Mouse (Mus musculus) lung, adult 10 weeks (tissue): ENCODE data around the gene Efcab14. TPM values are rescaled to one million over a fixed set of nuclear protein-coding genes. Genes with fewer than 3 reads are reported as not detected.

Experiments
- polyA plus RNA-seq: library from polyadenylated mRNA; stranded (reverse); fragments of 350-450 nt; fragmentation: Illumina TruSeq; extraction: RNeasy Lipid Tissue Mini Kit (QIAGEN cat#74804); gene quantifications from one replicate; pipeline ENCODE4 v1.2.3, GENCODE M21; 2014; ENCODE audit warnings: low read depth, low replicate concordance; ENCODE audit not compliant: insufficient read depth

Efcab14 gene
- polyA plus RNA-seq = 17.4 TPM

DNA sequence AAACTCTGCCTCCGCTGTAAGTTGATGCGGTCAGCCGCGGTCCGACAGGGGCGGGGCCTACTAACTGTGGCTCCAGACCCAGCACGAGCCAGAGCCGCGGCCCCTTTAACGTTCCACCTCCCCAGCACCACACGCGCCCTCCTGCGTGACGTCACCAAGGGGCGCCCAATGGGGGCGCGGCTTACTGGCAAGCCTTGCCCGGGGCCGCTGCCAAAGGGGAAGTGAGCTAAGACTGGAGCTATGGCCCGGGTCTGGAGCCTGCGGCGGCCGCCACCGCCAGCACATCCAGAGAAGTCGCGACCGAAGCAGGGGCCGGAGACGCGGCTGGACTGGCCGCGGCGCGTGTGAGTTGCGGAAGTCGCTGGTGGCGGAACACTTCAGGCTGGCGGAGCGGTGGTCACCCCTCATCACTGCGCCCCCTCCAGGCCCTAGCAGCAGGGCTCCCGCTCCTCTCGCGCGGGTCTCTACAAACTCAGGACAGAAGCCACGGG, at the start of gene Efcab14:
Gene Efcab14, plus strand, starts transcription at position 194 of the 491 bp plus-strand sequence.

DNA sequence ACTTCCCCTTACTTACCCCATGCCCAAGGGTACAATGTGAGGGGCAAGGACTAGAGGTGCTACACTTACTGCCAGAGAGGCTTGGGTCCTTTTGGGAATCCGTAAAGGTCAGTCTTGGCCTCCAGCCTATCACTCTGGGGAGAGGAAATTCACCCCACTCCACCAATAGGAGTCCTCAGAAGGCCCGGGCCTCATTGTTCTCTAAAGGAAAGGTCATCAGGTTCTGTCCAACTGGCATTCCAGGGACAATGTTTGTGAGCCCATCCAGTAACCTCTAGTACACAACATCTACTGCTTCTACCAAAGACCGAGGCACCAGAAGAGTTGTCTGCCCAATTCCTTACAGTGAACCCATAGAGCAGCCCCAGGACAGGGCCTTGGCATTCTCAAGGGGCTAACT, 43.4 kb downstream of the Efcab14 start, which contains the start of gene Tex38:
Gene Tex38, minus strand, starts transcription at position 101 of the 400 bp plus-strand sequence.

DNA sequence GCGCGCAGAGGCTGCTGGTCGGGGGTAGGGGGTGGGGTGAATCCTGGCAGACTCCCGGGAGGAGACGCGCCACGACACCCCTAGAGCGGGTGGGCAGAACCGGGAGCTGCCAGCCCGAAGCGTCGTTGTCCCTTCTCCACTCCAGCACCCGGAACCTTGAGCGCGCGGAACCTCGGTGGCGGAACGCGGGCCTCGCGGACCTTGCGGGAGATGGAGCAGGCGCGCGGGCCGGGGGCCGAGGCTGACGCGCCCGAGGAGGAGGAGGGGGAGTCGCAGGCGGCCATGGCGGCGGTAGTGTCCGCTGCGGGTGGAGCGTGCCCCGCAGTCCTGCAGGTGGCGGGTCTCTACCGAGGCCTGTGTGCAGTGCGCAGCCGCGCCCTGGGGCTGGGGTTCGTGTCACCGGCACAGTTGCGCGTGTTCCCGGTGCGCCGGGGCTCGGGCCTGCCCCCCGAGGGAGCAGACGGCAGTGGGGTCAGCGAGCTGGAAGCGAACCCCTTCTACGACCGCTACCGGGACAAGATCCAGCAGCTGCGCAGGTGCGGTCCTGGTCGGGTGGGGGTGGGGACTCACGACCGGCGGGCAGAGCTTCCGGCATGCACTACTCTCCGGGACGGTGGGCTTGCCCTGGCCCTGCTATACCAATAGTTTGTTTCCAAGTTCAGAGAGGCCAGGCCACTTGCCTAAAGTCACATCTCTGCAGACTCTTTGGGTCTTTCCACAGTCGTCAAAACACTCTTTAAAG, 47.4 kb downstream of the Efcab14 start, which contains the start of gene Atpaf1:
Gene Atpaf1, plus strand, starts transcription at position 44 of the 742 bp plus-strand sequence.

Other genes with a start within 250 kb of the Efcab14 start
- not detected for gene Cyp4a14, start 241.6 kb upstream of the Efcab14 start, polyA plus RNA-seq
- gene Cyp4a10, start 219.5 kb upstream of the Efcab14 start, polyA plus RNA-seq = not detected
- not detected for gene Cyp4a31, start 174.1 kb upstream of the Efcab14 start, polyA plus RNA-seq
- not detected for gene Cyp4a32, start 136.8 kb upstream of the Efcab14 start, polyA plus RNA-seq
- gene Cyp4b1, start 90.0 kb upstream of the Efcab14 start, polyA plus RNA-seq = 531 TPM
- gene Tex38, start 43.3 kb downstream of the Efcab14 start, polyA plus RNA-seq = not detected
- 16.7 TPM for gene Atpaf1, start 47.1 kb downstream of the Efcab14 start, polyA plus RNA-seq
- gene Mob3c, start 90.3 kb downstream of the Efcab14 start, polyA plus RNA-seq = 9.3 TPM
- 17.4 TPM for gene Mknk1, start 101.5 kb downstream of the Efcab14 start, polyA plus RNA-seq
- not detected for gene Kncn, start 146.7 kb downstream of the Efcab14 start, polyA plus RNA-seq
- not detected for gene 6430628N08Rik, start 152.9 kb downstream of the Efcab14 start, polyA plus RNA-seq
- not detected for gene Dmbx1, start 202.2 kb downstream of the Efcab14 start, polyA plus RNA-seq